Mouse (Mus musculus): ENCODE measurements around the gene Itgb1bp1.

DNA sequence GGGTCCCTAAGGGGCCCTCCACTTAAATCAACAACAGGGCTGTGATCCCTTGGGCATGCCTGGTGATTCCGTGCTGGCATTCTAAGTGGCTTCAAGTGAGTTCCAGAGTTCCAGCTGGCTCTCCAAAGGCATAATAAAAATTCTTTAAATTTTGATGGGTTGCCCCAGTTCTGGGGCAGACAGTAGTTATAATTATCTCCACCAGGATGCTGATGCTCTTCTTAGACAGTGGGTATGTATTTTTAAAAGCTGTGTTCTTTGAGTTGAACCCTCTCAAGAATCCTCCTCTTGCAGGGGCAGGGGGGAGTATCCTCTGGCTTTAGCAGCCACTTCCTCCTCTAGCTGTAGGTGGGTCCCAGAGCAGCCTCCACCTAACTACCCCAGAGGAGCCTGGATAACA, 65.5 kb downstream of the Itgb1bp1 start:
- TF ChIP-seq HCFC1 (IDR thresholded peaks at IDR 0.05; ENCODE audit: borderline replicate concordance, insufficient read depth, low read length) (no peak), ZC3H11A (IDR thresholded peaks at IDR 0.05; ENCODE audit: borderline replicate concordance, low read depth, low read length) (no peak), ZNF384 (IDR thresholded peaks at IDR 0.05; ENCODE audit: low read depth, low read length) (no peak)
